Mouse (Mus musculus): ENCODE results near the gene Msrb1.

The Msrb1 gene

GRCm38 (mm10) chr17:24743896-24744295 is 7.5 kb downstream of the Msrb1 start:
- no peak for DNase-seq (ENCODE audit: low spot score in 2 of 2)

GRCm38 (mm10) chr17:24744381-24744780 is 7.9 kb downstream of the Msrb1 start:
- DNase-seq (ENCODE audit: low spot score in 2 of 2), result no peak

GRCm38 (mm10) chr17:24745526-24746497 is 9.4 kb downstream of the Msrb1 start:
- peak; percentile 81 to 92 for DNase-seq (ENCODE audit: low spot score in 2 of 2)

GRCm38 (mm10) chr17:24746986-24747385 is 10.5 kb downstream of the Msrb1 start:
- peak in 1 of 2 experiments; percentile 60 for DNase-seq (ENCODE audit: low spot score in 2 of 2)

GRCm38 (mm10) chr17:24751528-24751927 is 15.1 kb downstream of the Msrb1 start:
- no peak for DNase-seq (ENCODE audit: low spot score in 2 of 2)

GRCm38 (mm10) chr17:24752415-24753394 is 16.3 kb downstream of the Msrb1 start, which contains the start of gene Hs3st6:
Gene Hs3st6, plus strand, starts transcription at chr17:24752988.
- DNase-seq (ENCODE audit: low spot score in 2 of 2), result no peak

GRCm38 (mm10) chr17:24757394-24757793 is 21.0 kb downstream of the Msrb1 start:
- DNase-seq (ENCODE audit: low spot score in 2 of 2), result no peak

GRCm38 (mm10) chr17:24761121-24761520 is 24.7 kb downstream of the Msrb1 start:
- DNase-seq (ENCODE audit: low spot score in 2 of 2), result no peak

GRCm38 (mm10) chr17:24765016-24765905 is 28.8 kb downstream of the Msrb1 start:
- DNase-seq (ENCODE audit: low spot score in 2 of 2), result no peak

- no peak for DNase-seq (ENCODE audit: low spot score in 2 of 2)
Observed at GRCm38 (mm10) chr17:24766266-24766875, 29.9 kb downstream of the Msrb1 start.

- DNase-seq (ENCODE audit: low spot score in 2 of 2), result no peak
Observed at GRCm38 (mm10) chr17:24769146-24769545, 32.7 kb downstream of the Msrb1 start.

GRCm38 (mm10) chr17:24773241-24773640 is 36.8 kb downstream of the Msrb1 start:
- DNase-seq (ENCODE audit: low spot score in 2 of 2), result no peak

GRCm38 (mm10) chr17:24775173-24775572 is 38.7 kb downstream of the Msrb1 start:
- DNase-seq (ENCODE audit: low spot score in 2 of 2), result no peak

- DNase-seq (ENCODE audit: low spot score in 2 of 2), result no peak
Observed at GRCm38 (mm10) chr17:24777073-24777472, 40.6 kb downstream of the Msrb1 start.

GRCm38 (mm10) chr17:24780821-24781220 is 44.4 kb downstream of the Msrb1 start:
- DNase-seq (ENCODE audit: low spot score in 2 of 2), result no peak

- no peak for DNase-seq (ENCODE audit: low spot score in 2 of 2)
Observed at GRCm38 (mm10) chr17:24792190-24792589, 55.7 kb downstream of the Msrb1 start.

Data from spleen, postnatal 4 days (tissue).